Mouse (Mus musculus) MEL (cell line): ENCODE measurements around the gene Mob4. TPM values are rescaled to one million over a fixed set of nuclear protein-coding genes. Genes with fewer than 3 reads are reported as not detected.

Source experiments
- DNase-seq: peaks from one replicate; pipeline ENCODE4 v3.0.0; 2011; ENCODE audit warnings: low read depth, low spot score
- H3K27ac ChIP-seq: 2 replicates; pipeline ENCODE4 v1.5.1; 2012; ENCODE audit warnings: low read depth, mild to moderate bottlenecking, control low read depth, low read length, moderate library complexity; ENCODE audit not compliant: control insufficient read depth
- H3K27me3 ChIP-seq, 2 experiments: fragments of 150-350 bp in 1 of 2; sonication (generic) in 1 of 2; 2 replicates each; pipeline ENCODE4 v1.6.1; 2012; ENCODE audit warnings: low read length in 2 of 2, mild to moderate bottlenecking in 2 of 2, improper control_type of control experiment in 1 of 2, moderate library complexity in 1 of 2; ENCODE audit not compliant: insufficient read depth in 2 of 2, control insufficient read depth in 1 of 2
- H3K36me3 ChIP-seq, 2 experiments: 2 replicates each; pipeline ENCODE4 v1.6.1; 2012 to 2014; ENCODE audit warnings: low read length in 2 of 2, improper control_type of control experiment in 1 of 2, inconsistent platforms in 1 of 2, mild to moderate bottlenecking in 1 of 2; ENCODE audit not compliant: insufficient read depth in 2 of 2, control insufficient read depth in 1 of 2
- H3K4me1 ChIP-seq, 2 experiments: fragments of 150-350 bp in 1 of 2; sonication (generic) in 1 of 2; 2 replicates each; pipeline ENCODE4 v1.6.1; 2012; ENCODE audit warnings: low read length in 2 of 2, improper control_type of control experiment in 1 of 2, mild to moderate bottlenecking in 1 of 2; ENCODE audit not compliant: insufficient read depth in 2 of 2, control insufficient read depth in 1 of 2
- H3K4me3 ChIP-seq, 2 experiments: fragments of 150-350 bp in 1 of 2; sonication (generic) in 1 of 2; 2 replicates each; pipeline ENCODE4 v1.5.1; 2012; ENCODE audit warnings: low read depth in 2 of 2, low read length in 2 of 2, mild to moderate bottlenecking in 2 of 2, moderate library complexity in 2 of 2, control low read depth in 1 of 2, improper control_type of control experiment in 1 of 2; ENCODE audit not compliant: control insufficient read depth in 1 of 2, insufficient read depth in 1 of 2
- H3K79me2 ChIP-seq: 2 replicates; pipeline ENCODE4 v1.6.1; 2012; ENCODE audit warnings: mild to moderate bottlenecking, low read length, moderate library complexity; ENCODE audit not compliant: control insufficient read depth, poor library complexity, insufficient read depth
- H3K9ac ChIP-seq: 2 replicates; pipeline ENCODE4 v1.6.1; 2012; ENCODE audit warnings: low read depth, mild to moderate bottlenecking, control low read depth, low read length, moderate library complexity; ENCODE audit not compliant: control insufficient read depth, poor library complexity, severe bottlenecking
- H3K9me3 ChIP-seq: fragments of 150-350 bp; sonication (generic); replicated peaks from 2 replicates; pipeline ENCODE4 v1.6.1; 2012; ENCODE audit warnings: mild to moderate bottlenecking, low read length, improper control_type of control experiment, moderate library complexity; ENCODE audit not compliant: insufficient read depth
- BHLHE40 ChIP-seq: IDR thresholded peaks from 2 replicates; pipeline ENCODE4 v1.6.1; 2012; ENCODE audit warnings: low read depth, mild to moderate bottlenecking, inconsistent platforms, low read length, improper control_type of control experiment, borderline replicate concordance
- CHD1 ChIP-seq: IDR thresholded peaks from 2 replicates; pipeline ENCODE4 v1.6.1; 2012; ENCODE audit warnings: low read depth, mild to moderate bottlenecking, inconsistent platforms, low read length, improper control_type of control experiment
- CTCF ChIP-seq, 3 experiments: IDR thresholded peaks in 2 of 3; conservative IDR thresholded peaks in 1 of 3; 2 replicates each; pipeline ENCODE4 v1.5.1; 2011 to 2012; ENCODE audit warnings: low read length in 3 of 3, low read depth in 2 of 3, mild to moderate bottlenecking in 2 of 3, improper control_type of control experiment in 1 of 3, inconsistent platforms in 1 of 3, mixed read lengths in 1 of 3, moderate library complexity in 1 of 3; ENCODE audit not compliant: control insufficient read depth in 1 of 3, insufficient read depth in 1 of 3, poor library complexity in 1 of 3, severe bottlenecking in 1 of 3
- EP300 ChIP-seq, 2 experiments: IDR thresholded peaks; 2 replicates each; pipeline ENCODE4 v1.6.1; 2011; ENCODE audit warnings: improper control_type of control experiment in 2 of 2, low read length in 2 of 2, low read depth in 1 of 2, mild to moderate bottlenecking in 1 of 2
- ETS1 ChIP-seq: IDR thresholded peaks from 2 replicates; pipeline ENCODE4 v1.6.1; 2012; ENCODE audit warnings: low read depth, mild to moderate bottlenecking, inconsistent platforms, low read length, improper control_type of control experiment, moderate library complexity
- JUND ChIP-seq: IDR thresholded peaks from 2 replicates; pipeline ENCODE4 v1.6.1; 2011; ENCODE audit warnings: low read depth, mild to moderate bottlenecking, improper control_type of control experiment, low read length
- KAT2A ChIP-seq: conservative IDR thresholded peaks from 2 replicates; pipeline ENCODE4 v1.6.1; 2012; ENCODE audit warnings: low read depth, low read length, improper control_type of control experiment, inconsistent platforms
- MAX ChIP-seq: IDR thresholded peaks from 2 replicates; pipeline ENCODE4 v1.6.1; 2011; ENCODE audit warnings: low read length, improper control_type of control experiment
- MAZ ChIP-seq: IDR thresholded peaks from 2 replicates; pipeline ENCODE4 v1.6.1; 2012; ENCODE audit warnings: low read depth, mild to moderate bottlenecking, inconsistent platforms, low read length, improper control_type of control experiment
- MEF2A ChIP-seq: IDR thresholded peaks from 2 replicates; pipeline ENCODE4 v1.6.1; 2014; ENCODE audit warnings: low read depth, mild to moderate bottlenecking, inconsistent platforms, low read length, improper control_type of control experiment; ENCODE audit not compliant: poor library complexity, insufficient replicate concordance, severe bottlenecking; ENCODE audit errors: extremely low read depth
- MXI1 ChIP-seq: IDR thresholded peaks from 2 replicates; pipeline ENCODE4 v1.6.1; 2011; ENCODE audit warnings: mild to moderate bottlenecking, low read depth, low read length, improper control_type of control experiment
- MYB ChIP-seq: IDR thresholded peaks from 2 replicates; pipeline ENCODE4 v1.6.1; 2011; ENCODE audit warnings: mild to moderate bottlenecking, low read depth, low read length, improper control_type of control experiment
- MYC ChIP-seq: IDR thresholded peaks from 2 replicates; pipeline ENCODE4 v1.6.1; 2011; ENCODE audit warnings: low read depth, mild to moderate bottlenecking, low read length, improper control_type of control experiment, moderate library complexity
- NELFE ChIP-seq: IDR thresholded peaks from 2 replicates; pipeline ENCODE4 v1.6.1; 2011; ENCODE audit warnings: low read depth, low read length, improper control_type of control experiment
- POLR2AphosphoS2 ChIP-seq: IDR thresholded peaks from 2 replicates; pipeline ENCODE4 v1.6.1; 2011; ENCODE audit warnings: low read length, improper control_type of control experiment
- RAD21 ChIP-seq: IDR thresholded peaks from 2 replicates; pipeline ENCODE4 v1.6.1; 2011; ENCODE audit warnings: mild to moderate bottlenecking, low read depth, low read length, improper control_type of control experiment
- SIN3A ChIP-seq: IDR thresholded peaks from 2 replicates; pipeline ENCODE4 v1.6.1; 2012; ENCODE audit warnings: low read length, improper control_type of control experiment, inconsistent platforms
- SMC3 ChIP-seq: IDR thresholded peaks from 2 replicates; pipeline ENCODE4 v1.6.1; 2011; ENCODE audit warnings: low read depth, low read length, improper control_type of control experiment
- TAL1 ChIP-seq: IDR thresholded peaks from 2 replicates; pipeline ENCODE4 v1.6.1; 2012; ENCODE audit warnings: mild to moderate bottlenecking, inconsistent platforms, low read length, moderate library complexity, mixed read lengths
- UBTF ChIP-seq: IDR thresholded peaks from 2 replicates; pipeline ENCODE4 v1.6.1; 2012; ENCODE audit warnings: low read depth, mild to moderate bottlenecking, inconsistent platforms, low read length, improper control_type of control experiment, moderate library complexity, borderline replicate concordance; ENCODE audit not compliant: insufficient read depth
- USF1 ChIP-seq: IDR thresholded peaks from 2 replicates; pipeline ENCODE4 v1.6.1; 2014; ENCODE audit warnings: low read depth, mild to moderate bottlenecking, inconsistent platforms, low read length, improper control_type of control experiment, moderate library complexity
- ZMIZ1 ChIP-seq: IDR thresholded peaks from 2 replicates; pipeline ENCODE4 v1.6.1; 2012; ENCODE audit warnings: low read depth, mild to moderate bottlenecking, inconsistent platforms, low read length, improper control_type of control experiment, moderate library complexity
- ZNF384 ChIP-seq: IDR thresholded peaks from 2 replicates; pipeline ENCODE4 v1.6.1; 2012; ENCODE audit warnings: low read depth, mild to moderate bottlenecking, inconsistent platforms, low read length, improper control_type of control experiment
- polyA plus RNA-seq, 2 experiments: library from polyadenylated mRNA; stranded (reverse) in 1 of 2; unstranded in 1 of 2; fragments of >175 nt in 1 of 2; fragments of >200 nt in 1 of 2; gene quantifications; 2 replicates each; pipeline versions ENCODE4 v1.2.1 to v1.2.4; 2012; ENCODE audit warnings: low replicate concordance in 2 of 2, low read depth in 1 of 2; ENCODE audit not compliant: insufficient read length in 2 of 2, insufficient read depth in 1 of 2, missing spikeins in 1 of 2
- total RNA-seq: library from RNA; depleted of rRNA; stranded (reverse); fragments of 300-350 nt; gene quantifications from 2 replicates; pipeline ENCODE4 v1.2.3, GENCODE M21; 2012

Gene Mob4
- total and polyA plus RNA-seq, 3 experiments: 22.0 to 62.1 (median 26.6) TPM

DNA sequence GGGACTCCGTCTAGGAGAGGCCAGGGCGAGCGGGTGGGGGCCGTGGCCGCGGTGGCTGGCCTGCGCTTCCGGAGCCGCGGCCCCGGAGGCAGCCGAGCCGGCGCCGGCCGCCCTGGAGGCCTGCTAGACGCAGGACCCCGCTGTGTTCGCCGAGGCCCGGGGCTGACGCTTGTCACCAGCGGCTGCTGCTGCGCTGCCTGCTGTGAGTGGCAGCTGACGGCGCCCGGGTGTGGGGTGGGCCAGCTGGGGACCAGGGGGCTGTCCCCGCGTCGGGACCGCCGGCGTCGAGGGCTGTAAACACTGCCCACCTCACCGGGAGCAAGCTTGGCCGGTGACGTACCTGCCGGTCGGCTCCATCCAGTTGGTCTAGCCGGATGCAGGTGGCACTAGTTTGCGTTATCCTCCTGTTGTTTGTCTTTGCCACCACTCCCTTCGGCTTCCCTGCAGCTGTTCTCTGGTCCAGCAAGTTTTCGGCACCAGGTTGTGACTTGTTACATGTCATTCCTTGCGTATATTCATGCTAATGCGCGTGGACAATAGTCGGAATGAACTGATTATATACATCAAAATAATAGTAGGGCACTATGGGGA, 488 bp downstream of the Mob4 start:
- DNase-seq: peak; percentile 64
- H3K9ac ChIP-seq: peak overlapping the region; percentile 98
- H3K36me3 ChIP-seq: peaks cover 6 to 27% of the 10 kb centered on the region in 2 experiments
- peak overlapping the region; percentile 64 to 99 for H3K4me3 ChIP-seq
- peaks cover 38% of the 10 kb centered on the region for H3K79me2 ChIP-seq
- H3K27me3 ChIP-seq: no peaks in the 10 kb centered on the region
- peak overlapping the region; percentile 87 for H3K27ac ChIP-seq
- peaks cover 0 to 16% of the 10 kb centered on the region in 2 experiments; a peak in 3 of 4 replicates for H3K4me1 ChIP-seq
- no peaks in the 10 kb centered on the region for H3K9me3 ChIP-seq
- no peak for TF ChIP-seq SMC3
- TF ChIP-seq RAD21: no peak
- 0 out of 2 replicates have a peak, but pooled peaks have one; percentile 14 for TF ChIP-seq SIN3A
- TF ChIP-seq USF1: no peak
- TF ChIP-seq MAX: no peak
- no peak for TF ChIP-seq POLR2AphosphoS2
- TF ChIP-seq MEF2A: no peak
- peak; percentile 41; the same call in 1 of the 2 replicates for TF ChIP-seq MXI1
- TF ChIP-seq CHD1: 0 out of 2 replicates have a peak, but pooled peaks have one; percentile 36
- peak; percentile 52; the same call in 1 of the 2 replicates for TF ChIP-seq UBTF
- no peak for TF ChIP-seq CTCF (IDR thresholded peaks at IDR 0.05 in 2 of 3, conservative IDR thresholded peaks at IDR 0.05 in 1 of 3; ENCODE audit: control insufficient read depth in 1 of 3, insufficient read depth in 1 of 3, low read depth in 2 of 3, low read length in 3 of 3, poor library complexity in 1 of 3, severe bottlenecking in 1 of 3)
- no peak; the same call in 1 of the 2 replicates for TF ChIP-seq MAZ
- no peak for TF ChIP-seq TAL1
- no peak for TF ChIP-seq MYC
- TF ChIP-seq ETS1: no peak
- TF ChIP-seq BHLHE40: no peak
- no peak for TF ChIP-seq JUND
- no peak for TF ChIP-seq ZNF384
- TF ChIP-seq ZMIZ1: no peak
- TF ChIP-seq MYB: no peak
- TF ChIP-seq KAT2A: no peak
- no peak for TF ChIP-seq EP300 (IDR thresholded peaks at IDR 0.05; ENCODE audit: low read depth in 1 of 2, low read length in 2 of 2)
- TF ChIP-seq NELFE: no peak
